Comparison of ENCODE assay signal across 13 mouse cellular contexts in the genomic region with DNA sequence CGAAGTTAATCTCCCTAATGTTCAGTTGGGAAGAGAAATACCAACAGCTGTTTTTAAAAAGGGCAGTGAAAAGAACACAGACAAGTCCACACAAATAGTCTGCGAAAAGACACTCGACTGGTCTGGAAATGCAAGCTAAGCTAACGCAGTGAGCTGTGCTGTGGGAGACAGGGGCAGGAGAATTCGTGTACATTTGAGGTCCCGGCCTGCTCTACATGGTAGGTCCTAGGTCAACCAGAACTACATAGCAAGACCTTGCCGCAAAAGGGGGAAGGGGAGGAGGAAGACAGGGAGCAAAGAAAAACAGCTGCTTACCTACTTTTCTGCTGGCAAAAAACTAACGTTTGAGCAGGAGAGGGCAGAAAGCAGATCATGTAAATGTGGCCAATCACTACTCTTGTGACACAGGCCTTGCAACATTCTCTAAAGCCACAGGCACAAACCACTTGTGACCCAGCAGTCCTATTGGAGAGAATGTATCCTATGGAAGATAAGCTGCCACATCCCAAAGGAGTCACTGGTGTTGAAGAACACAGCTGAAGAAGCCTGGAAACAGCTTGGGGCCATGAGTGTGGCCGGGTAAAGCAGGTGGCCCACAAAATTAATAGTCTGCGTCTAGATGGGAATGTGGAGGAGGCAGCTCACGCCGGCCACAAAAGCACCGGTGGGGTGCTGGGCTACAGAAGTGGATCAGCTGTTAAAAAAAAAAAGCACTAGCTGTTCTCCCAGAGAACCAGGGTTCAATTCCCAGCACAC.
DNase-seq lines count a peak whose midpoint lies in the region; ATAC-seq and TF ChIP-seq lines count a peak whose summit lies in the region.
"Had no signal": no experiment of that assay in that cellular context is flagged by ENCODE, and none has a peak within 500 bp of the region (broad histone marks: within the 10 kb centered on the region; RNA-seq: fewer than 3 reads in every experiment).

No protein-coding gene starts in this region.

- H3K79me2 ChIP-seq in liver, adult 2 months (ENCODE audit: control insufficient read depth, insufficient read depth, low read length) = no peaks in the 10 kb centered on the region

- no peak for TF ChIP-seq POLR2A in liver, adult 2 months (IDR thresholded peaks at IDR 0.05; ENCODE audit: extremely low read depth, insufficient read depth, low read length)

- peak overlapping the region; percentile 23; the same call in 1 of the 2 replicates for H3K27ac ChIP-seq in forebrain, embryonic 15.5 days (replicated peaks)
- no peak overlapping the region; the same call in 1 of the 2 replicates for H3K27ac ChIP-seq in forebrain, postnatal 0 days (ENCODE audit: low read depth, low read length)
- H3K27ac ChIP-seq in liver, adult 2 months (replicated peaks; ENCODE audit: insufficient read depth, low read depth, low read length) = no peak overlapping the region
- H3K27ac ChIP-seq: neural tube, embryonic 12.5 days had no signal

- H3K9ac ChIP-seq in forebrain, embryonic 15.5 days (replicated peaks) = no peak overlapping the region
- no peak overlapping the region for H3K9ac ChIP-seq in forebrain, postnatal 0 days
- no peak overlapping the region for H3K9ac ChIP-seq in liver, adult 2 months (ENCODE audit: low read depth, low read length)
- H3K9ac ChIP-seq: neural tube, embryonic 12.5 days had no signal

- TF ChIP-seq CTCF in forebrain, postnatal 0 days (IDR thresholded peaks at IDR 0.05; ENCODE audit: low read depth) = no peak
- TF ChIP-seq CTCF in liver, adult 2 months (IDR thresholded peaks at IDR 0.05; ENCODE audit: low read depth, low read length) = no peak

- H3K4me1 ChIP-seq in forebrain, embryonic 15.5 days = peaks cover 78% of the 10 kb centered on the region
- 0 out of 2 replicates have a peak, but pooled peaks cover 10% of the 10 kb centered on the region for H3K4me1 ChIP-seq in forebrain, postnatal 0 days (ENCODE audit: insufficient read depth)
- H3K4me1 ChIP-seq in liver, adult 2 months (ENCODE audit: control insufficient read depth, insufficient read depth, low read length) = peaks cover 10% of the 10 kb centered on the region

- no peaks in the 10 kb centered on the region for H3K27me3 ChIP-seq in forebrain, embryonic 15.5 days
- no peaks in the 10 kb centered on the region for H3K27me3 ChIP-seq in forebrain, postnatal 0 days (ENCODE audit: insufficient read depth, low read length)
- H3K27me3 ChIP-seq in liver, adult 2 months (ENCODE audit: control insufficient read depth, insufficient read depth, low read length) = no peaks in the 10 kb centered on the region
- H3K27me3 ChIP-seq: CH12.LX; neural tube, embryonic 12.5 days had no signal

- ATAC-seq in forebrain, embryonic 15.5 days (replicated peaks) = no peak
- ATAC-seq in forebrain, postnatal 0 days = no peak
- peak; percentile 83 for ATAC-seq in granulocyte monocyte progenitor cell, adult 5-6 weeks (replicated peaks; ENCODE audit: poor library complexity, severe bottlenecking)

- no peaks in the 10 kb centered on the region for H3K36me3 ChIP-seq in forebrain, embryonic 15.5 days
- no peaks in the 10 kb centered on the region for H3K36me3 ChIP-seq in forebrain, postnatal 0 days (ENCODE audit: insufficient read depth)
- no peaks in the 10 kb centered on the region for H3K36me3 ChIP-seq in liver, adult 2 months (ENCODE audit: control insufficient read depth, insufficient read depth, low read length)
- H3K36me3 ChIP-seq: neural tube, embryonic 12.5 days had no signal

- WGBS in forebrain, embryonic 15.5 days = 60% methylated on average over 13 of the region's 13 CpGs
- 55% methylated on average over 13 of the region's 13 CpGs for WGBS in forebrain, postnatal 0 days
- 85% methylated on average over 13 of the region's 13 CpGs for WGBS in liver, adult 2 months

- H3K9me3 ChIP-seq in forebrain, embryonic 15.5 days = no peaks in the 10 kb centered on the region
- no peaks in the 10 kb centered on the region for H3K9me3 ChIP-seq in forebrain, postnatal 0 days (ENCODE audit: low read length)
- H3K9me3 ChIP-seq: neural tube, embryonic 12.5 days had no signal

- no peak overlapping the region for H3K4me3 ChIP-seq in forebrain, embryonic 15.5 days
- no peak overlapping the region for H3K4me3 ChIP-seq in forebrain, postnatal 0 days (ENCODE audit: low read depth, low read length)
- H3K4me3 ChIP-seq in liver, adult 2 months (ENCODE audit: insufficient read depth, low read depth, low read length) = no peak overlapping the region
- H3K4me3 ChIP-seq: neural tube, embryonic 12.5 days had no signal

- no peak for DNase-seq in forebrain, postnatal 0 days
- DNase-seq in liver, adult 2 months (ENCODE audit: extremely low read depth, low read depth, low spot score) = peak; percentile 78
- no peak for DNase-seq in liver
- peak; percentile 78 for DNase-seq in lung, postnatal 36 days
- no peak for DNase-seq in left cerebral cortex, adult 18-20 months (ENCODE audit: low spot score in 2 of 2)
- no peak for DNase-seq in frontal cortex, adult 2 months (ENCODE audit: extremely low spot score in 1 of 2, low spot score in 1 of 2)
- DNase-seq: cerebellum, adult 9-10 months; heart, postnatal 10 days; thymus, postnatal 14 days had no signal

- H3K4me2 ChIP-seq in forebrain, embryonic 15.5 days (replicated peaks) = no peak overlapping the region
- H3K4me2 ChIP-seq in forebrain, postnatal 0 days (ENCODE audit: low read depth) = no peak overlapping the region
- H3K4me2 ChIP-seq: neural tube, embryonic 12.5 days had no signal

Comparison
In these comparisons a context has a peak if more than half of its experiments do, and no peak if none do; other contexts are left out.
1. DNase-seq: peak in liver, adult 2 months (single experiment) and lung, postnatal 36 days (single experiment); none in forebrain, postnatal 0 days (single experiment), liver (single experiment), left cerebral cortex, adult 18-20 months (0 of 2) and frontal cortex, adult 2 months (0 of 2).